ENCODE assay signal across 9 mouse cellular contexts in the genomic region with DNA sequence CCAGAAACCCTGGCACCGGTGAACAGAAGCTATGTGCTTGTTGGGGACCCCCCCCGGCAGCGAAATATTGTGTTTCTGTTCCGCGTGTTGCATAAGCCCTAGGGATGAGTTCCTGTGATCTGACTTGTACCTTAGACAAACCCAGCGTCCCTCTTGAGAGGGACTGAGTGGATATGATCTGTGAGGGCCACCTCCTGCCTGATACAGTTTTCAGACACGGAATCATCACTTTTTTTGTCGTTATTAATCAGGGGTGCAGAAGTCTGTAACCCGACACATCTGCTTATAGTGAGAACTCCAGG. TPM values are rescaled to one million over a fixed set of nuclear protein-coding genes. Genes with fewer than 3 reads are reported as not detected.
DNase-seq lines count a peak whose midpoint lies in the region; ATAC-seq and TF ChIP-seq lines count a peak whose summit lies in the region.
"Had no signal": no experiment of that assay in that cellular context is flagged by ENCODE, and none has a peak within 500 bp of the region (broad histone marks: within the 10 kb centered on the region; RNA-seq: fewer than 3 reads in every experiment).

No protein-coding gene starts in this region.

- 29% methylated on average over 9 of the region's 9 CpGs for WGBS in hindbrain, embryonic 10.5 days
- 11% methylated on average over 9 of the region's 9 CpGs for WGBS in lung, embryonic 15.5 days

- peak overlapping the region; percentile 95 for H3K27ac ChIP-seq in layer of hippocampus, adult 2 months
- 0 out of 2 replicates have a peak overlapping the region, but pooled peaks have one; percentile 52 for H3K27ac ChIP-seq in cortical plate, adult 2 months (ENCODE audit: insufficient read depth, low read length)
- H3K27ac ChIP-seq in hindbrain, embryonic 10.5 days = peak overlapping the region; percentile 84
- H3K27ac ChIP-seq in lung, embryonic 15.5 days = no peak overlapping the region
- H3K27ac ChIP-seq: macrophage had no signal

- no peak for ATAC-seq in lung, embryonic 15.5 days (ENCODE audit: borderline replicate concordance, extremely low read depth, low FRiP score, low TSS enrichment)

- H3K4me2 ChIP-seq in lung, embryonic 15.5 days = peak overlapping the region; percentile 97

- peaks cover 18% of the 10 kb centered on the region for H3K4me1 ChIP-seq in cortical plate, adult 2 months (ENCODE audit: control insufficient read depth, insufficient read depth, low read length)
- H3K4me1 ChIP-seq in hindbrain, embryonic 10.5 days (replicated peaks) = peaks cover 16% of the 10 kb centered on the region
- peaks cover 22% of the 10 kb centered on the region; the same call in 1 of the 2 replicates for H3K4me1 ChIP-seq in lung, embryonic 15.5 days

- peak overlapping the region; percentile 54 for H3K9ac ChIP-seq in lung, embryonic 15.5 days

- H3K9me3 ChIP-seq in hindbrain, embryonic 10.5 days = no peaks in the 10 kb centered on the region
- no peaks in the 10 kb centered on the region for H3K9me3 ChIP-seq in lung, embryonic 15.5 days

- no peak for TF ChIP-seq CTCF in layer of hippocampus, adult 2 months (conservative IDR thresholded peaks at IDR 0.05)
- no peak for TF ChIP-seq CTCF in cortical plate, adult 2 months (IDR thresholded peaks at IDR 0.05; ENCODE audit: extremely low read depth, insufficient read depth, low read length)

- DNase-seq in layer of hippocampus, adult 2 months (ENCODE audit: low spot score in 2 of 2) = peak; percentile 36 to 39
- no peak for DNase-seq in layer of hippocampus, adult 9-11 months
- no peak for DNase-seq in hindbrain, embryonic 10.5 days (ENCODE audit: low spot score)
- no peak for DNase-seq in c-Kit-positive CD71-positive TER-119-positive erythroid progenitor cells, embryonic 14.5 days (ENCODE audit: low spot score)
- no peak for DNase-seq in left cerebral cortex, postnatal 25 days (ENCODE audit: low spot score in 2 of 2)
- no peak for DNase-seq in yolk sac, embryonic 10.5 days (ENCODE audit: low spot score)

- H3K27me3 ChIP-seq in hindbrain, embryonic 10.5 days (ENCODE audit: insufficient read depth, poor library complexity, severe bottlenecking) = peaks cover 63% of the 10 kb centered on the region
- H3K27me3 ChIP-seq in lung, embryonic 15.5 days = peaks cover 21% of the 10 kb centered on the region

- intact Hi-C loops in left cerebral cortex, postnatal 25 days (cut with DNase I) = no loop called here

- no peaks in the 10 kb centered on the region for H3K36me3 ChIP-seq in hindbrain, embryonic 10.5 days
- H3K36me3 ChIP-seq in lung, embryonic 15.5 days = no peaks in the 10 kb centered on the region

- TF ChIP-seq POLR2A in cortical plate, adult 2 months (IDR thresholded peaks at IDR 0.05; ENCODE audit: extremely low read depth, insufficient read depth, low read length) = no peak

- peak overlapping the region; percentile 70 for H3K4me3 ChIP-seq in layer of hippocampus, adult 2 months
- peak overlapping the region; percentile 71 for H3K4me3 ChIP-seq in cortical plate, adult 2 months (ENCODE audit: insufficient read depth, low read length)
- peak overlapping the region; percentile 74 for H3K4me3 ChIP-seq in hindbrain, embryonic 10.5 days
- peak overlapping the region; percentile 77 for H3K4me3 ChIP-seq in lung, embryonic 15.5 days

RNA-seq across cellular contexts. Expression of a gene that starts 1.5 kb away (rescaled TPM):
- 10 to 100 TPM; 44.9 to 48.0 TPM for total RNA-seq in layer of hippocampus, adult 2 months (2021)
- polyA plus RNA-seq in cortical plate, adult 2 months (2012; rRNA removed) = 41.3 and 44.3 TPM in 2 replicates
- polyA plus RNA-seq in hindbrain, embryonic 10.5 days (2016; fragmentation: Nextera tagmentation; extraction: Ambion mirVana) = 4.5 and 4.7 TPM in 2 replicates
- 6.6 and 7.5 TPM in 2 replicates for polyA plus RNA-seq in lung, embryonic 15.5 days (2015; fragmentation: Nextera tagmentation; extraction: Ambion mirVana)
- total RNA-seq in left cerebral cortex, postnatal 25 days (2021) = 10 to 100 TPM; 36.3 to 39.0 TPM

RNA-seq across cellular contexts. Expression of a gene that starts 34.2 kb away (rescaled TPM):
- 10 to 100 TPM; 60.2 to 63.6 TPM for total RNA-seq in layer of hippocampus, adult 2 months (2021)
- polyA plus RNA-seq in cortical plate, adult 2 months (2012; rRNA removed) = 61.2 and 62.6 TPM in 2 replicates
- polyA plus RNA-seq in hindbrain, embryonic 10.5 days (2016; fragmentation: Nextera tagmentation; extraction: Ambion mirVana) = 150 and 174 TPM in 2 replicates
- polyA plus RNA-seq in lung, embryonic 15.5 days (2015; fragmentation: Nextera tagmentation; extraction: Ambion mirVana) = 148 and 149 TPM in 2 replicates
- 10 to 100 TPM; 53.9 to 59.2 TPM for total RNA-seq in left cerebral cortex, postnatal 25 days (2021)

RNA-seq across cellular contexts. Expression of a gene that starts 38.5 kb away (rescaled TPM):
- 100 to 1,000 TPM; 106 to 111 TPM for total RNA-seq in layer of hippocampus, adult 2 months (2021)
- 188 and 193 TPM in 2 replicates for polyA plus RNA-seq in cortical plate, adult 2 months (2012; rRNA removed)
- 7.2 and 8.7 TPM in 2 replicates for polyA plus RNA-seq in hindbrain, embryonic 10.5 days (2016; fragmentation: Nextera tagmentation; extraction: Ambion mirVana)
- polyA plus RNA-seq in lung, embryonic 15.5 days (2015; fragmentation: Nextera tagmentation; extraction: Ambion mirVana) = 0.21 and 0.39 TPM in 2 replicates
- 100 to 1,000 TPM; 119 to 141 TPM for total RNA-seq in left cerebral cortex, postnatal 25 days (2021)
- polyA plus RNA-seq: macrophage had no signal

Comparison
In these comparisons a context has a peak if more than half of its experiments do, and no peak if none do; other contexts are left out.
1. DNase-seq: peak in layer of hippocampus, adult 2 months (2 of 2); none in layer of hippocampus, adult 9-11 months (single experiment), hindbrain, embryonic 10.5 days (single experiment), c-Kit-positive CD71-positive TER-119-positive erythroid progenitor cells, embryonic 14.5 days (single experiment), left cerebral cortex, postnatal 25 days (0 of 2) and yolk sac, embryonic 10.5 days (single experiment).
2. RNA of a gene that starts 38.5 kb away (polyA plus RNA-seq): 188 to 193 TPM in cortical plate, adult 2 months; 7.2 to 8.7 TPM in hindbrain, embryonic 10.5 days and 0.21 to 0.39 TPM in lung, embryonic 15.5 days; every median in the first group is over 10 times any median in the second.
3. Peak in every context shown above with its lines, with median percentiles within 50 percentile points of each other: H3K4me3 ChIP-seq.